Mouse (Mus musculus): Measurements from ENCODE around the gene Map4k2. TPM values are rescaled to one million over a fixed set of nuclear protein-coding genes. Genes with fewer than 3 reads are reported as not detected.
"Not testable (repeated sequence)": the region's sequence is repeated elsewhere in the genome, so short reads cannot be mapped to it uniquely, and the experiment has no call there.

Map4k2 gene
- polyA plus RNA-seq, 1 experiment, result 10.2 TPM

DNA sequence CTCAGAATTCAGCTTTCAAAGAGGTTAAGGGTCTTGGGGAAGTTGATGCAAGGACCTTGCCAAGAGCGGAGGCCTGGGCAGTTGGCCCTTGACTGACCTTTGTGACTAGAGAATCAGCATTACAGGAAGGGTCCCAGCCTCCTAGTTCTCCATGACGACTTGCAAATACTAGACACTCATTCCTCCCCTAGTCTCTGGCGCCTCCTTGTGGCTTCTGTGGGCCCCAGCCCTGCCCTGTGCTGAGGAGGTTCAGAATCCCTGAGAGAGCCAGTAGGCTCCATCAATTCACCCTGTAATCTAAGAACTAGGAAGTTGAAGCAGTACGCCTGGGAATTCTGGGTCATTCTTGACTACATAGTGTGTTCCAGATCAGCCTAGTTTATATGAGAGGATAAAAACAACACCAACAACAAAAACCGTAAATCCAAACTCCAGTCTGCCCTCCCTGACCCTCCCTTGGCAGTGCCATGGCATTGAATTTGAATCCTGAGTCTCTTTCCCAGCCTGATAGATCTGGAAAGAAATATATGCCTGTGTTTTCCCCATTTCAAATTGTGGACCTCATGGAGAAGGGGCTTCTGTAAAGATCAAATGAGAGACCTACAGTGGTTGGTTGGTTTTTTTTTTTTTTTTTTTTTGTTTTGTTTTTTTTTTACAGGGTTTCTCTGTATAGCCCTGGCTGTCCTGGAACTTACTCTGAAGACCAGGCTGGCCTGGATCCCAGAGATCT is 36.0 kb upstream of the Map4k2 start:
- Histone ChIP-seq H3ac (ENCODE audit: control insufficient read depth, insufficient read length, low read depth) (no peak overlapping the region), H3K79me2 (ENCODE audit: control insufficient read depth, insufficient read depth) (no peaks in the 10 kb centered on the region), H3K4me3 (ENCODE audit: insufficient read depth, poor library complexity, severe bottlenecking) (no peak overlapping the region), H3K36me3 (ENCODE audit: control insufficient read depth, insufficient read depth) (peaks cover 5% of the 10 kb centered on the region), H3K27me3 (ENCODE audit: control insufficient read depth, insufficient read depth, insufficient read length) (no peaks in the 10 kb centered on the region), H3K79me3 (ENCODE audit: low read depth) (no peaks in the 10 kb centered on the region)
- TF ChIP-seq USF1 (IDR thresholded peaks at IDR 0.05; ENCODE audit: low read depth) (no peak), CTCF (IDR thresholded peaks at IDR 0.05; ENCODE audit: control insufficient read depth, insufficient read depth, insufficient read length) (peak; percentile 87)

DNA sequence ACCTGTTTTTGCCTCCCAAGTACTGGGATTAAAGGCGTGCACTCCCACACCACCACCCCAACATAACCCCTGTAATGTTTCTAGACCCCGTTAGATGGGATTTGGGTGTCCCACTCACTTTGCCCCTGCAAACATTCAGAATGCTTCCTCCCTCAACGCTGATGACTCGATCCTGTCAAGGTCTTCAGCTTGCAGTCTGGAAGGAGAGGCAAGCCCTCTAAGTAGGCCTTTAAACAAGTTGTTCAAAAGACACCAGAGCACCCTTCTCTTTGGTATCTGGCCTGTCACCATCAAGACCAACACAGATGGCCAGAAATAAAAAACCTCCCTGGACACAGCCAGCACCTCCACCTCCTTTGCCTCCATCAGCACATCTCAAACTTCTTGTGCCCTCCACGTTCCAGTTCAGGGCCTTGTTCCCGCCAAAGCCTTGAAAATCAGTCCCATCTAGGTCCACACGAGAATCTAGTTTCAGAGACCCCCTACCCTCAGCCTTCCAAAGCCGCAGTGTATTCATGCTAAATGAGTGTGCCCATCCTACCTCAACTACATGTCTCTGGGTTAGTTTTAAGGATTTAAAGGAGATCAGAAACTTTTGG is 35.3 kb upstream of the Map4k2 start:
- Histone ChIP-seq H3K36me3 (ENCODE audit: control insufficient read depth, insufficient read depth) (no peaks in the 10 kb centered on the region), H3K4me3 (ENCODE audit: insufficient read depth, poor library complexity, severe bottlenecking) (no peak overlapping the region), H3K79me2 (ENCODE audit: control insufficient read depth, insufficient read depth) (no peaks in the 10 kb centered on the region), H3ac (ENCODE audit: control insufficient read depth, insufficient read length, low read depth) (no peak overlapping the region), H3K79me3 (ENCODE audit: low read depth) (no peaks in the 10 kb centered on the region), H3K27me3 (ENCODE audit: control insufficient read depth, insufficient read depth, insufficient read length) (no peaks in the 10 kb centered on the region)
- TF ChIP-seq MYOG (IDR thresholded peaks at IDR 0.05; ENCODE audit: control insufficient read depth, extremely low read depth, insufficient read length) (no peak), CEBPB (IDR thresholded peaks at IDR 0.05; ENCODE audit: low read depth) (no peak)

DNA sequence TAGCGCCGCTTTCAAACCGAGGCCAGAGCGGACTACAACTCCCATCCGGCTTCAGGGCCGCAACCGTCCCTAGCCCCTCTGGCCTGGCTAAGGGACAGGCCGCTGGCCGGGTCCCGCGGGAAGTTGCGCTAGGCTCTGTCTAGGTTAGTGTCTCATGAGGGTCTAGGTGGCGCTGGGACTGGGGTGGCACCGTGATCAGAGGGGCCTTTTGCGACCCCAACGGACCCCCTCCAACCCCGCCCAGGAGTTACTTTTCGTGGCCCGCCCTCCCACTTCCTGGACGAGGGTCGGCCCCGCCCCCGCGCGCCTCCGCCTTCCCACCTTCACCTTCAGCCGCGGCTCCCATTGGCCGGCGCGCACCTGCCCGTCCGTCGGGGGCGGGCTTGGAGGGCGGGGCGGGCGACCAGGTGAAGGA is 34.8 kb upstream of the Map4k2 start, which contains the start of gene Cdc42bpg:
TSS of gene Cdc42bpg (plus strand) at position 320 of the 415 bp plus-strand sequence.
- peak within 1 kb of the TSS; percentile 18 for H3K4me3 ChIP-seq (ENCODE audit: insufficient read depth, poor library complexity, severe bottlenecking)
- H3K27me3 ChIP-seq (ENCODE audit: control insufficient read depth, insufficient read depth, insufficient read length), result no peaks in the 10 kb centered on the region
- H3K79me3 ChIP-seq (ENCODE audit: low read depth), result no peaks in the 10 kb centered on the region
- H3ac ChIP-seq (ENCODE audit: control insufficient read depth, insufficient read length, low read depth), result peak within 1 kb of the TSS; percentile 67
- H3K79me2 ChIP-seq (ENCODE audit: control insufficient read depth, insufficient read depth), result no peaks in the 10 kb centered on the region
- H3K36me3 ChIP-seq (ENCODE audit: control insufficient read depth, insufficient read depth), result no peaks in the 10 kb centered on the region
- no peak for TF ChIP-seq MYOG (IDR thresholded peaks at IDR 0.05; ENCODE audit: control insufficient read depth, extremely low read depth, insufficient read length)
- no peak for TF ChIP-seq MAX (IDR thresholded peaks at IDR 0.05)
- no peak for TF ChIP-seq FOSL1 (IDR thresholded peaks at IDR 0.05; ENCODE audit: insufficient read depth, low read length, poor library complexity, severe bottlenecking)
- TF ChIP-seq MYOD1 (IDR thresholded peaks at IDR 0.05; ENCODE audit: control insufficient read depth, insufficient read length, low read depth), result no peak
- TF ChIP-seq CEBPB (IDR thresholded peaks at IDR 0.05; ENCODE audit: low read depth), result no peak
- no peak for TF ChIP-seq CTCF (IDR thresholded peaks at IDR 0.05; ENCODE audit: control insufficient read depth, insufficient read depth, insufficient read length)
- TF ChIP-seq USF1 (IDR thresholded peaks at IDR 0.05; ENCODE audit: low read depth), result no peak

DNA sequence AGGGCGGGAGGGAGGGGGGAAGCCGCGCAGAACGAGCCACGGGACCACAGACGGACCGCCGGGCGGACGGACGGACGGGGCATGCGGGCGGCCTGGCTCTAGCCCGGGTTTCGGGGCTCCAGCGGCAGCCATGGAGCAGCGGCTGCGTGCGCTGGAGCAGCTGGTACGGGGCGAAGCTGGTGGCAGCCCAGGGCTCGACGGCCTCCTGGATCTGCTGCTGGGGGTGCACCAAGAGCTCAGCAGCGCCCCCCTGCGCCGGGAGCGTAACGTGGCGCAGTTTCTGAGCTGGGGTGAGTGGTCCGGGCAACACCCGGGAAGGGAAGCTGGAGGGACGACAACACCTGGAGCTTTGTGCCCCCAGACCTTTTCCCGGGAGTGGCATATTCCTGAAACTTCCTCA is 34.3 kb upstream of the Map4k2 start:
- no peaks in the 10 kb centered on the region for H3K27me3 ChIP-seq (ENCODE audit: control insufficient read depth, insufficient read depth, insufficient read length)
- no peaks in the 10 kb centered on the region for H3K79me2 ChIP-seq (ENCODE audit: control insufficient read depth, insufficient read depth)
- no peak for TF ChIP-seq MYOD1 (IDR thresholded peaks at IDR 0.05; ENCODE audit: control insufficient read depth, insufficient read length, low read depth)
- no peak for TF ChIP-seq MAX (IDR thresholded peaks at IDR 0.05)
- TF ChIP-seq USF1 (IDR thresholded peaks at IDR 0.05; ENCODE audit: low read depth), result no peak
- TF ChIP-seq CEBPB (IDR thresholded peaks at IDR 0.05; ENCODE audit: low read depth), result no peak
- no peak for TF ChIP-seq FOSL1 (IDR thresholded peaks at IDR 0.05; ENCODE audit: insufficient read depth, low read length, poor library complexity, severe bottlenecking)
- TF ChIP-seq CTCF (IDR thresholded peaks at IDR 0.05; ENCODE audit: control insufficient read depth, insufficient read depth, insufficient read length), result peak; percentile 98
- H3K79me3 ChIP-seq (ENCODE audit: low read depth), result no peaks in the 10 kb centered on the region
- no peaks in the 10 kb centered on the region for H3K36me3 ChIP-seq (ENCODE audit: control insufficient read depth, insufficient read depth)
- H3K4me3 ChIP-seq (ENCODE audit: insufficient read depth, poor library complexity, severe bottlenecking), result peak overlapping the region; percentile 18
- peak overlapping the region; percentile 67 for H3ac ChIP-seq (ENCODE audit: control insufficient read depth, insufficient read length, low read depth)

DNA sequence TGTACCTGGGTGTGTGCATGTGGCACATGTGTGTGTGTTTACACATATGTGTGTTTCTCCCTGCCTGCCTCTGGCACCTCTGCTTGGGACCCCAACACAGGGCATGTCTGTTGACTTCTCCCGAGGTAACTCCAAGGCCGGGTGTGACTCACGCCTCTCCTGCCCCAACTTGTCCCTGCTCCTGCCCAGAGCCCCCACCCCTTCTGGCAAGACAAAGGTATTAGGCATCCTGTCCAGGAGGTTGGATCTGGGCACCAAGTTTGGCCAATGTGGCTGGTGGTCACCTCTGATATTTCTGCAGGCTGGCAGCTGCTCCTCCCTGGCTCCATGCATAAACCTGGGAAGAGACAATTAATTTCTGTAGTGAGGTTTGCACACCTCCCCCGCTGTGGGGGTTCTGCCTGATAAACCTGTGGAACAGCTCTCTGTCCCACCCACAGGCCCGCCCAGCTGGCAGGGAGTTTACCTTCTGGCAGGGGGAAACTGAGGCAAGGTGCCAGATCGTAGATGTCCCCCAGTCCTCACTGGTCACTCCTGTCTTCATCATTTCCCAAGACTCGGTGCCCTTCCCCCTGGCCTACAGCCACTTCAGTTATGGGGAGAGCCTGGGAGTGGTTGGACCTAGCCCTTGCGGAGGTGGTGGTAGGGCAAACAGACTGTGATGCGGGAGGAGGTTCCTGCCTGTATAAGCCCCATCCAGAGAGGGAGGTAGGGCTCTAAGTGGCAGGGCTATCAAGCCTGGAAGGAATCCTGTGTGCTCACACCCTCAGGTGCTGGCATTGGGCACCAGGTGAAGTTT is 33.0 kb upstream of the Map4k2 start:
- Histone ChIP-seq H3ac (ENCODE audit: control insufficient read depth, insufficient read length, low read depth) (no peak overlapping the region), H3K79me3 (ENCODE audit: low read depth) (no peaks in the 10 kb centered on the region), H3K36me3 (ENCODE audit: control insufficient read depth, insufficient read depth) (no peaks in the 10 kb centered on the region), H3K4me3 (ENCODE audit: insufficient read depth, poor library complexity, severe bottlenecking) (no peak overlapping the region), H3K27me3 (ENCODE audit: control insufficient read depth, insufficient read depth, insufficient read length) (no peaks in the 10 kb centered on the region), H3K79me2 (ENCODE audit: control insufficient read depth, insufficient read depth) (no peaks in the 10 kb centered on the region)
- TF ChIP-seq CTCF (IDR thresholded peaks at IDR 0.05; ENCODE audit: control insufficient read depth, insufficient read depth, insufficient read length), result no peak

DNA sequence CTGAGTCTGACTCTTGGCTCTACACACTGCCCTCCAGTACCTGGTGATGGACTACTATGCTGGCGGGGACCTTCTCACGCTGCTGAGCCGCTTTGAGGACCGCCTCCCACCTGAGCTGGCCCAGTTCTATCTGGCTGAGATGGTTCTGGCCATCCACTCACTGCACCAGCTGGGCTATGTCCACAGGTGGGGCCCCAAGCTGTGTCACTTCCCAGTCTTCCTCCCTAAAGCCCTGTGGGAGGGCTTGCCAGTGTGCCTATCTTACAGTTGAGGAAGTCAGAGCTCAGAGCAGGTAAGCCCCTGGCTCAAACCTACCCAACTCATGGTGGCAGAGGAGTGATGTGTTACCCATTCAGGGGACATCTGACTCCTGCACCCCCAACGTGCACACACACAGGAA is 30.8 kb upstream of the Map4k2 start:
- Histone ChIP-seq H3K36me3 (ENCODE audit: control insufficient read depth, insufficient read depth) (no peaks in the 10 kb centered on the region), H3K27me3 (ENCODE audit: control insufficient read depth, insufficient read depth, insufficient read length) (no peaks in the 10 kb centered on the region), H3K79me2 (ENCODE audit: control insufficient read depth, insufficient read depth) (no peaks in the 10 kb centered on the region), H3K4me3 (ENCODE audit: insufficient read depth, poor library complexity, severe bottlenecking) (no peak overlapping the region), H3ac (ENCODE audit: control insufficient read depth, insufficient read length, low read depth) (no peak overlapping the region), H3K79me3 (ENCODE audit: low read depth) (no peaks in the 10 kb centered on the region)
- TF ChIP-seq FOSL1 (IDR thresholded peaks at IDR 0.05; ENCODE audit: insufficient read depth, low read length, poor library complexity, severe bottlenecking) (no peak), USF1 (IDR thresholded peaks at IDR 0.05; ENCODE audit: low read depth) (no peak), CTCF (IDR thresholded peaks at IDR 0.05; ENCODE audit: control insufficient read depth, insufficient read depth, insufficient read length) (no peak), CEBPB (IDR thresholded peaks at IDR 0.05; ENCODE audit: low read depth) (no peak), MAX (IDR thresholded peaks at IDR 0.05) (no peak), MYOD1 (IDR thresholded peaks at IDR 0.05; ENCODE audit: control insufficient read depth, insufficient read length, low read depth) (no peak), MYOG (IDR thresholded peaks at IDR 0.05; ENCODE audit: control insufficient read depth, extremely low read depth, insufficient read length) (no peak)

DNA sequence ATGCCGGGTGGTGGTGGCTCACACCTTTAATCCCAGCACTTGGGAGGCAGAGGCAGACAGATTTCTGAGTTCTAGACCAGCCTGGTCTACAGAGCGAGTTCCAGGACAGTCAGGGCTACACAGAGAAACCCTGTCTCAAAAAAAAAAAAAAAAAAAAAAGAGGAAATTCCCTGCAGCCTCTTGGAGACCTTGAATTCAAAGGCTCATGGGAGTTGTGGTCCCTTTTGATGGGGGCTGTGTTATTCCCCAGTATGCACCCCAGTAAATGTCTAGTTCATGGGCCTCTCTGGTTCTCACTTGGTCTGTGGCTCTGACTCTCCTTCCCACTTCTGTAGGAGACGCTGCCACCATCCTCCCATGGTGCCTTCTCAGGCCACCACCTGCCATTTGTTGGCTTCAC is 29.2 kb upstream of the Map4k2 start:
- H3K79me2 ChIP-seq (ENCODE audit: control insufficient read depth, insufficient read depth); H3K36me3 ChIP-seq (ENCODE audit: control insufficient read depth, insufficient read depth); H3K27me3 ChIP-seq (ENCODE audit: control insufficient read depth, insufficient read depth, insufficient read length); H3ac ChIP-seq (ENCODE audit: control insufficient read depth, insufficient read length, low read depth); H3K79me3 ChIP-seq (ENCODE audit: low read depth); H3K4me3 ChIP-seq (ENCODE audit: insufficient read depth, poor library complexity, severe bottlenecking): not testable (repeated sequence)

Data from C2C12 (cell line).